Mouse (Mus musculus): ENCODE data around the gene Ifna5.
"Not testable (repeated sequence)": the region's sequence is repeated elsewhere in the genome, so short reads cannot be mapped to it uniquely, and the experiment has no call there.

The Ifna5 gene

GRCm38 (mm10) chr4:88835225-88835624, at the start of gene Ifna5:
Gene Ifna5 (plus strand): TSS chr4:88835525.
- not testable (repeated sequence) for DNase-seq (ENCODE audit: low read depth, low spot score)

- DNase-seq (ENCODE audit: low read depth, low spot score): not testable (repeated sequence)
Measured at GRCm38 (mm10) chr4:88788402-88788801, 46.9 kb upstream of the Ifna5 start, which contains the start of gene Gm13277. Gene Gm13277 (plus strand): TSS chr4:88788632.

DNA sequence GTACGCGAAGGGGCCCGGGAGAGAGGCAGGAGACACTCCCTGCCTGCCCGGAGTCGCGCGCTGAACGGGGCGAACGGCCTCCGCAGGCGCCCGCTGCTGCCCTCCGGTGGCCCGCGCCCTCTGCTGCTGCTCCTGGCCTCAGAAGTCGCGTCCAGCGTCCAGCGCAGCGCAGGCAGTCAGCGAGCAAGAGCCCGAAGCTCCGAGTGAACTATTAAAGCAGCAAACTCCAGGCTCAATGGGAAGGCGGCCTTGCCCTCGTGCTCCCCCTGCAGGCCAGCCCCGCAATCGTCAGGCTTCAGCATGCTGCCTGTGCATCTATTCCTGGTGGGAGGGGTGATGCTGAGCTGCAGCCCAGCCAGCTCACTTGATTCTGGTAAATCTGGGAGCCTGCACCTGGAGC, 44.1 kb upstream of the Ifna5 start, which contains the start of gene Gm13278:
Gene Gm13278, plus strand, starts transcription at position 301 of the 400 bp plus-strand sequence.
- DNase-seq (ENCODE audit: low read depth, low spot score): not testable (repeated sequence)

DNA sequence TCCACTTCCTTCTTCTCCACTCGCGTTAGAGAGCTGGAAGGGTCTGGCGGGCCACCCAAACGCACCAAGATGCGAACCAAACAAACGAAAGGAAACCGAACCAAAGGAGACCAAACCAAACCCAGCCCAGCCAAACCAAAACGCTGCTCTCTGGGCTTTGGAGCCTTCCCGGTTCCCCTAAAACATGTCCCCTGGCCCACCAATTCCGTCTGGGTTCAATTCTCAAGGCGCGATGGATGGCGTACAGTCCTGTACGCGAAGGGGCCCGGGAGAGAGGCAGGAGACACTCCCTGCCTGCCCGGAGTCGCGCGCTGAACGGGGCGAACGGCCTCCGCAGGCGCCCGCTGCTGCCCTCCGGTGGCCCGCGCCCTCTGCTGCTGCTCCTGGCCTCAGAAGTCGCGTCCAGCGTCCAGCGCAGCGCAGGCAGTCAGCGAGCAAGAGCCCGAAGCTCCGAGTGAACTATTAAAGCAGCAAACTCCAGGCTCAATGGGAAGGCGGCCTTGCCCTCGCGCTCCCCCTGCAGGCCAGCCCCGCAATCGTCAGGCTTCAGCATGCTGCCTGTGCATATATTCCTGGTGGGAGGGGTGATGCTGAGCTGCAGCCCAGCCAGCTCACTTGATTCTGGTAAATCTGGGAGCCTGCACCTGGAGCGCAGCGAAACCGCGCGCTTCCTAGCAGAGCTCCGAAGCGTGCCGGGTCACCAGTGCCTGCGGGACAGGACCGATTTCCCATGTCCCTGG, 41.2 kb upstream of the Ifna5 start, which contains the start of gene Gm13275:
Gene Gm13275, plus strand, starts transcription at position 552 of the 740 bp plus-strand sequence.
- not testable (repeated sequence) for DNase-seq (ENCODE audit: low read depth, low spot score)

GRCm38 (mm10) chr4:88797097-88797496, 38.2 kb upstream of the Ifna5 start, which contains the start of gene Gm13279:
Gene Gm13279 (plus strand): TSS chr4:88797397.
- not testable (repeated sequence) for DNase-seq (ENCODE audit: low read depth, low spot score)

DNA sequence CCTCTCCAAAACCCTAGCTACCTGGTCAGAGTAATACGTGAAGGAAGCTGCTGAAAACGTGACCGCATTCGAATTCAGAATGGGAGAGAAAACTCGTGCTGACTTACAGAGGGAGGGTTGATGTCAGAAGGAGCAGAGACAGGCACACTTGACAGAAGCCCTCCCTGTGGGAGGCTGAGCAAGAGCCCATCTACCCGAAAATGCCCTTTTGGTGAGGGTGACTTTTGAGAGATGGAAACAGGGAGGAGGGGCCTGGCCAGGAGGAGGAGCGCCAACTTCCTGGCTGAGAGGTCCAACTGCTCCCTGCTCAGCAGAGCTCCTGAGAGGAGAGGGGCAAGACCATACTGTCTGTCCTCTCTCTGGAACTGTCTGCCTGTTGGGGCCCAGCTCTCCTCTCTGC, 36.0 kb upstream of the Ifna5 start, which contains the start of gene Gm13285:
Gene Gm13285, plus strand, starts transcription at position 301 of the 400 bp plus-strand sequence.
- not testable (repeated sequence) for DNase-seq (ENCODE audit: low read depth, low spot score)

- not testable (repeated sequence) for DNase-seq (ENCODE audit: low read depth, low spot score)
Measured at GRCm38 (mm10) chr4:88802954-88803353, 32.4 kb upstream of the Ifna5 start, which contains the start of gene Gm13287. Gene Gm13287 (plus strand): TSS chr4:88803254.

DNA sequence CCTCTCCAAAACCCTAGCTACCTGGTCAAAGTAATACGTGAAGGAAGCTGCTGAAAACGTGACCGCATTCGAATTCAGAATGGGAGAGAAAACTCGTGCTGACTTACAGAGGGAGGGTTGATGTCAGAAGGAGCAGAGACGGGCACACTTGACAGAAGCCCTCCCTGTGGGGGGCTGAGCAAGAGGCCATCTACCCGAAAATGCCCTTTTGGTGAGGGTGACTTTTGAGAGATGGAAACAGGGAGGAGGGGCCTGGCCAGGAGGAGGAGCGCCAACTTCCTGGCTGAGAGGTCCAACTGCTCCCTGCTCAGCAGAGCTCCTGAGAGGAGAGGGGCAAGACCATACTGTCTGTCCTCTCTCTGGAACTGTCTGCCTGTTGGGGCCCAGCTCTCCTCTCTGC, 30.1 kb upstream of the Ifna5 start, which contains the start of gene Gm13288:
Gene Gm13288, plus strand, starts transcription at position 301 of the 400 bp plus-strand sequence.
- DNase-seq (ENCODE audit: low read depth, low spot score): not testable (repeated sequence)

DNA sequence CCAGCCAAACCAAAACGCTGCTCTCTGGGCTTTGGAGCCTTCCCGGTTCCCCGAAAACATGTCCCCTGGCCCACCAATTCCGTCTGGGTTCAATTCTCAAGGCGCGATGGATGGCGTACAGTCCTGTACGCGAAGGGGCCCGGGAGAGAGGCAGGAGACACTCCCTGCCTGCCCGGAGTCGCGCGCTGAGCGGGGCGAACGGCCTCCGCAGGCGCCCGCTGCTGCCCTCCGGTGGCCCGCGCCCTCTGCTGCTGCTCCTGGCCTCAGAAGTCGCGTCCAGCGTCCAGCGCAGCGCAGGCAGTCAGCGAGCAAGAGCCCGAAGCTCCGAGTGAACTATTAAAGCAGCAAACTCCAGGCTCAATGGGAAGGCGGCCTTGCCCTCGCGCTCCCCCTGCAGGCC, 29.6 kb upstream of the Ifna5 start:
- not testable (repeated sequence) for DNase-seq (ENCODE audit: low read depth, low spot score)

DNA sequence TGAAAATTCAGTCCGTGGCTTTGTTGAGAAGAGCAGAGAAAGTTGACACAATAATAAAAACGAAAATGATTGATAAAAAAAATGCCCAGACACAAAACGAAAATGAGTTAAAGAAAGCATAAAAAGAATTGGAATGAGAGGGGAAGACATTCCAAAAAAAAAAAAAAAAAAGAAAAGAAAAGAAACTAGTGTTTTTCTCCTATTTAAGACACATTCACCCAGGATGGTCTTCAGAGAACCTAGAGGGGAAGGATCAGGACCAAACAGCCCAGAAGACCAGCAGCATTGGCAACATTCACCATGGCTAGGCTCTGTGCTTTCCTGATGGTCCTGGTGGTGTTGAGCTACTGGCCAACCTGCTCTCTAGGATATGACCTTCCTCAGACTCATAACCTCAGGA, 19.4 kb upstream of the Ifna5 start, which contains the start of gene Ifna7:
Gene Ifna7, plus strand, starts transcription at position 301 of the 400 bp plus-strand sequence.
- DNase-seq (ENCODE audit: low read depth, low spot score): no peak

DNA sequence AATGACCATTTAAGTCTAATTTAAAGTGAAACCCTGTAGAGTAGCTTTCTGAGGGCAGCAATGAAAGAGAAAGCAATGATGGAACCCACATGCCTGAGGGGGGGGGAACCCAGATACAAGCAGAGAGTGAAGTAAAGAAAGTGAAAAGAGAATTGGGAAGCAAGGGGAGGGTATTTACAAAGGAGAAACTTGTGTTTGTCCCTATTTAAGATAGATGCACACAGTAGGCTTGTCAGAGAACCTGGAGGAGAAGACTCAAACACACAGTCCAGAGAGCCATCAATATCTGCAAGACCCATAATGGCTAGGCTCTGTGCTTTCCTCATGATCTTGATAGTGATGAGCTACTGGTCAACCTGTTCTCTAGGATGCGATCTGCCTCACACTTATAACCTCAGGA, 15.7 kb upstream of the Ifna5 start, which contains the start of gene Ifna11:
Gene Ifna11, plus strand, starts transcription at position 301 of the 400 bp plus-strand sequence.
- DNase-seq (ENCODE audit: low read depth, low spot score): no peak

- no peak for DNase-seq (ENCODE audit: low read depth, low spot score)
Measured at GRCm38 (mm10) chr4:88822995-88823394, 12.3 kb upstream of the Ifna5 start.

DNA sequence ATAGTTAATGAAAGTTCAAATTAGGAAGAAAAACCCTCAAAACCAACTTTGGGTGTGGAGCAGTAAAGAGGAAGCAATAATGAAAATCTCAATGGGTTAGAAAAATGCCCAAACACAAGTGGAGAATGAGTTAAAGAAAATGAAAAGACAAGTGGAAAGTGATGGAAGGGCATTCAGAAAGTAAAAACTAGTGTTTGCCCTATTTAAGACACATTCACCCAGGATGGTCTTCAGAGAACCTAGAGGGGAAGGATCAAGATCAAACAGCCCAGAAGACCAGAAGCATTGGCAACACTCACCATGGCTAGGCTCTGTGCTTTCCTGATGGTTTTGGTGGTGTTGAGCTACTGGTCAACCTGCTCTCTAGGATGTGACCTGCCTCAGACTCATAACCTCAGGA, 8.2 kb upstream of the Ifna5 start, which contains the start of gene Ifna6:
Gene Ifna6, plus strand, starts transcription at position 301 of the 400 bp plus-strand sequence.
- DNase-seq (ENCODE audit: low read depth, low spot score): not testable (repeated sequence)

DNA sequence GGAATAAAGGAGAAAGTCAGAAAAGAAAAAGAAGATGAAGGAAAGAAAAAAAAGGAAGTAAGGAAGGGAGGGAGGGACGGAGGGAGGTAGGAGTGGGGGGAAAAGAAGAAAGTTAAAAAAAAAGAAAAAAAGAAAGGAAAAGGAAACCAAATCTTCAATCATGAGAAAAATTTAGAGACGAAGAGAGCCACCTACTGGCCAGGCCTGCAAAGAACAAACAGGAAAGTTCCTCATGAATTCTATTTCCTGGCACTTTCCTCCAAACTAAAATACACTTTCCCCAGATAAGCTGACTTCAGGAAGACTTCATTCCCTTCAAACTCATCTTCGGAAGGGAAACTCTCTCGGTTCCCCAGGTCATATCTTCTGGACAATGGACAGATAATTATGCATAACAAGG, 4.8 kb upstream of the Ifna5 start:
- no peak for DNase-seq (ENCODE audit: low read depth, low spot score)

- no peak for DNase-seq (ENCODE audit: low read depth, low spot score)
Measured at GRCm38 (mm10) chr4:88838828-88839227, 3.5 kb downstream of the Ifna5 start.

GRCm38 (mm10) chr4:88840058-88840457, 4.7 kb downstream of the Ifna5 start:
- no peak for DNase-seq (ENCODE audit: low read depth, low spot score)

DNA sequence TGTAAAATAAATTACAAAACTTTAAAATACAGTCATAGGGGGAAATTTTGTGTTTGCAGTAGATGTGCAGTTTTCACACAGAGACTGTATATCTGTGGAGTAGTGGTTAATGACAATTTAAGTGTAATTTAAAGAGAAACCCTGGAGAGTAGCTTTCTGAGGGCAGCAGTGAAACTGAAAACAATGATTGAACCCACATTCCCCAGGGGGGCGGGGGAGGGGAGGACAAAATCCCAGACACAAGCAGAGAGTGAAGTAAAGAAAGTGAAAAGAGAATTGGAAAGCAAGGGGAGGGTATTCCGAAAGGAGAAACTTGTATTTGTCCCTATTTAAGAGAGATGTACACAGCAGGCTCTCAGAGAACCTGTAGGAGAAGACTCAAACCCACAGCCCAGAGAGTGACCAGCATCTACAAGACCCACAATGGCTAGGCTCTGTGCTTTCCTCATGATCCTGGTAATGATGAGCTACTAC, 6.2 kb downstream of the Ifna5 start, which contains the start of gene Ifna4:
Gene Ifna4, plus strand, starts transcription at position 424 of the 474 bp plus-strand sequence.
- no peak for DNase-seq (ENCODE audit: low read depth, low spot score)

DNA sequence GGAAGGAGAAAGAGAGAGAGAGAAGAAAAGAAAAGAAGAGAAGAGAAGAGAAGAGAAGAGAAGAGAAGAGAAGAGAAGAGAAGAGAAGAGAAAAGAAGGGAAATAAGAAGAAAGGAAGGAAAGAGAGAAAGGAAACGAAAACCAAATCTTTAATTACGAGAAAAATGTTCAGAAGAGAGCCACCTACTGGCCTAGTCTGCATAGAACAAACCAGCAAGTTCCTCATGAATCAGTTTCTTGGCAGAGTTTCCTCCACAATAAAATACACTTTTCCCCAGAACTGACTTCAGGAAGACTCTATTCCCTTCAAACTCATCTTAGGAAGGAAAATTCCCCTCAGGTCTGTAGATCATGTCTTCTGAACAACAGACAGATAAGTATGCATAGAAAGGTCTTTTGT, 10.0 kb downstream of the Ifna5 start:
- no peak for DNase-seq (ENCODE audit: low read depth, low spot score)

DNA sequence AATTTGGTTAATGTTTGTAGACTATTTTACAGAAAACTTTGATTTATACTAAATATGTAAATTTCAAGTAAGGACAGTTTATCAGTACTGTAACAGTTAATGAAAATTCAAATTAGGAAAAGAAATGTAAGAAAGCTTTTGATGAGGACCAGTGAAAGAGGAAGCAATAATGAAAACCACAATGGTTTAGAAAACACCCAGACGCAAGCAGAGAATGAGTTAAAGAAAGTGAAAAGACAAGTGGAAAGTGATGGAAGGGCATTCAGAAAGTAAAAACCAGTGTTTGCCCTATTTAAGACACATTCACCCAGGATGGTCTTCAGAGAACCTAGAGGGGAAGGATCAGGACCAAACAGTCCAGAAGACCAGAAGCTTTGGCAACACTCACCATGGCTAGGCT, 14.4 kb downstream of the Ifna5 start, which contains the start of gene Ifna1:
Gene Ifna1, plus strand, starts transcription at position 390 of the 400 bp plus-strand sequence.
- no peak for DNase-seq (ENCODE audit: low read depth, low spot score)

GRCm38 (mm10) chr4:88851026-88851763, 15.9 kb downstream of the Ifna5 start:
- no peak for DNase-seq (ENCODE audit: low read depth, low spot score)

DNA sequence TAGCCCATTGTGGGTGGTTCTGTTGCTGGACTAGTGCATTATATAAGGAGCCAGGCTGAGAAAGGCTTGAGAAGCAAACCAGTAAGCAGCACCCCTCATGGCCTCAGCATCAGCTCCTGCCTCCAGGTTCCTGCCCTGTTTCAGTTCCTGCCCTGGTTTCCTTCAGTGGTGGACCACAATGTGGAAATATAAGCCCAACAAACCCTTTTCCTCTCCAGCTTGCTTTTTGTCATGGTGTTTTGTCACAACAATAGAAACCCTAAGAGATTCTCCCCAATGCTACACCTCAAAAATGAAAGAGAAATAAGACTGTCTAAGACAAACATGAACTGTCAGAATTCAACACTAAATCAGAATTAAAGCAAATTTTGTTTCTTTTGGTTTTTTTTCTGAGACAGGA, 23.9 kb downstream of the Ifna5 start:
- DNase-seq (ENCODE audit: low read depth, low spot score): no peak

Data from skeletal muscle tissue, adult 2 months (tissue).